Mouse (Mus musculus) cerebellum, postnatal 10 days (tissue): Measurements from ENCODE around the gene Il1f8.
"Not testable (repeated sequence)": the region's sequence is repeated elsewhere in the genome, so short reads cannot be mapped to it uniquely, and the experiment has no call there.

Experiments used
- DNase-seq, 2 experiments: peaks; one replicate each; pipeline ENCODE4 v3.0.0; 2021; ENCODE audit warnings: mixed read lengths in 2 of 2

Il1f8 gene

GRCm38 (mm10) chr2:24152861-24153260 lies at the start of gene Il1f8:
Gene Il1f8 (plus strand): TSS chr2:24153161.
- no peak for DNase-seq

GRCm38 (mm10) chr2:24103619-24104289 lies 49.2 kb upstream of the Il1f8 start:
- DNase-seq: no peak

- no peak for DNase-seq
These were observed 43.9 kb upstream of the Il1f8 start for GRCm38 (mm10) chr2:24109085-24109484.

GRCm38 (mm10) chr2:24134373-24134772 lies 18.6 kb upstream of the Il1f8 start:
- no peak for DNase-seq

GRCm38 (mm10) chr2:24181683-24182331 lies 28.8 kb downstream of the Il1f8 start:
- DNase-seq: peak; percentile 54 to 65

GRCm38 (mm10) chr2:24182423-24183147 lies 29.6 kb downstream of the Il1f8 start:
- peak; percentile 16 to 17 for DNase-seq

- not testable (repeated sequence) for DNase-seq
These were observed 31.1 kb downstream of the Il1f8 start for GRCm38 (mm10) chr2:24184092-24184491.

- DNase-seq: no peak
These were observed 33.2 kb downstream of the Il1f8 start, which contains the start of gene Il1f9 for GRCm38 (mm10) chr2:24186176-24186575. Gene Il1f9 (plus strand): TSS chr2:24186476.

- no peak for DNase-seq
These were observed 34.6 kb downstream of the Il1f8 start for GRCm38 (mm10) chr2:24187585-24187984.

- DNase-seq: no peak
These were observed 35.2 kb downstream of the Il1f8 start for GRCm38 (mm10) chr2:24188189-24188588.
